Mouse (Mus musculus) MEL (cell line): ENCODE data around the gene Fscn2. TPM values are rescaled to one million over a fixed set of nuclear protein-coding genes. Genes with fewer than 3 reads are reported as not detected.

Experiments
- DNase-seq: peaks from one replicate; pipeline ENCODE4 v3.0.0; 2011; ENCODE audit warnings: low read depth, low spot score
- H3K27ac ChIP-seq: 2 replicates; pipeline ENCODE4 v1.5.1; 2012; ENCODE audit warnings: low read depth, mild to moderate bottlenecking, control low read depth, low read length, moderate library complexity; ENCODE audit not compliant: control insufficient read depth
- H3K27me3 ChIP-seq, 2 experiments: fragments of 150-350 bp in 1 of 2; sonication (generic) in 1 of 2; 2 replicates each; pipeline ENCODE4 v1.6.1; 2012; ENCODE audit warnings: low read length in 2 of 2, mild to moderate bottlenecking in 2 of 2, improper control_type of control experiment in 1 of 2, moderate library complexity in 1 of 2; ENCODE audit not compliant: insufficient read depth in 2 of 2, control insufficient read depth in 1 of 2
- H3K36me3 ChIP-seq, 2 experiments: 2 replicates each; pipeline ENCODE4 v1.6.1; 2012 to 2014; ENCODE audit warnings: low read length in 2 of 2, improper control_type of control experiment in 1 of 2, inconsistent platforms in 1 of 2, mild to moderate bottlenecking in 1 of 2; ENCODE audit not compliant: insufficient read depth in 2 of 2, control insufficient read depth in 1 of 2
- H3K4me1 ChIP-seq, 2 experiments: fragments of 150-350 bp in 1 of 2; sonication (generic) in 1 of 2; 2 replicates each; pipeline ENCODE4 v1.6.1; 2012; ENCODE audit warnings: low read length in 2 of 2, improper control_type of control experiment in 1 of 2, mild to moderate bottlenecking in 1 of 2; ENCODE audit not compliant: insufficient read depth in 2 of 2, control insufficient read depth in 1 of 2
- H3K4me3 ChIP-seq, 2 experiments: fragments of 150-350 bp in 1 of 2; sonication (generic) in 1 of 2; 2 replicates each; pipeline ENCODE4 v1.5.1; 2012; ENCODE audit warnings: low read depth in 2 of 2, low read length in 2 of 2, mild to moderate bottlenecking in 2 of 2, moderate library complexity in 2 of 2, control low read depth in 1 of 2, improper control_type of control experiment in 1 of 2; ENCODE audit not compliant: control insufficient read depth in 1 of 2, insufficient read depth in 1 of 2
- H3K79me2 ChIP-seq: 2 replicates; pipeline ENCODE4 v1.6.1; 2012; ENCODE audit warnings: mild to moderate bottlenecking, low read length, moderate library complexity; ENCODE audit not compliant: control insufficient read depth, poor library complexity, insufficient read depth
- H3K9ac ChIP-seq: 2 replicates; pipeline ENCODE4 v1.6.1; 2012; ENCODE audit warnings: low read depth, mild to moderate bottlenecking, control low read depth, low read length, moderate library complexity; ENCODE audit not compliant: control insufficient read depth, poor library complexity, severe bottlenecking
- H3K9me3 ChIP-seq: fragments of 150-350 bp; sonication (generic); replicated peaks from 2 replicates; pipeline ENCODE4 v1.6.1; 2012; ENCODE audit warnings: mild to moderate bottlenecking, low read length, improper control_type of control experiment, moderate library complexity; ENCODE audit not compliant: insufficient read depth
- CHD1 ChIP-seq: IDR thresholded peaks from 2 replicates; pipeline ENCODE4 v1.6.1; 2012; ENCODE audit warnings: low read depth, mild to moderate bottlenecking, inconsistent platforms, low read length, improper control_type of control experiment
- E2F4 ChIP-seq: IDR thresholded peaks from 2 replicates; pipeline ENCODE4 v1.6.1; 2011; ENCODE audit warnings: low read depth, low read length, improper control_type of control experiment, borderline replicate concordance
- ELF1 ChIP-seq: IDR thresholded peaks from 2 replicates; pipeline ENCODE4 v1.6.1; 2014; ENCODE audit warnings: low read depth, mild to moderate bottlenecking, inconsistent platforms, low read length, improper control_type of control experiment, moderate library complexity
- EP300 ChIP-seq, 2 experiments: IDR thresholded peaks; 2 replicates each; pipeline ENCODE4 v1.6.1; 2011; ENCODE audit warnings: improper control_type of control experiment in 2 of 2, low read length in 2 of 2, low read depth in 1 of 2, mild to moderate bottlenecking in 1 of 2
- ETS1 ChIP-seq: IDR thresholded peaks from 2 replicates; pipeline ENCODE4 v1.6.1; 2012; ENCODE audit warnings: low read depth, mild to moderate bottlenecking, inconsistent platforms, low read length, improper control_type of control experiment, moderate library complexity
- HCFC1 ChIP-seq: IDR thresholded peaks from 2 replicates; pipeline ENCODE4 v1.6.1; 2012; ENCODE audit warnings: low read depth, mild to moderate bottlenecking, inconsistent platforms, low read length, improper control_type of control experiment, moderate library complexity
- JUND ChIP-seq: IDR thresholded peaks from 2 replicates; pipeline ENCODE4 v1.6.1; 2011; ENCODE audit warnings: low read depth, mild to moderate bottlenecking, improper control_type of control experiment, low read length
- KAT2A ChIP-seq: conservative IDR thresholded peaks from 2 replicates; pipeline ENCODE4 v1.6.1; 2012; ENCODE audit warnings: low read depth, low read length, improper control_type of control experiment, inconsistent platforms
- MAX ChIP-seq: IDR thresholded peaks from 2 replicates; pipeline ENCODE4 v1.6.1; 2011; ENCODE audit warnings: low read length, improper control_type of control experiment
- MEF2A ChIP-seq: IDR thresholded peaks from 2 replicates; pipeline ENCODE4 v1.6.1; 2014; ENCODE audit warnings: low read depth, mild to moderate bottlenecking, inconsistent platforms, low read length, improper control_type of control experiment; ENCODE audit not compliant: poor library complexity, insufficient replicate concordance, severe bottlenecking; ENCODE audit errors: extremely low read depth
- MYB ChIP-seq: IDR thresholded peaks from 2 replicates; pipeline ENCODE4 v1.6.1; 2011; ENCODE audit warnings: mild to moderate bottlenecking, low read depth, low read length, improper control_type of control experiment
- NELFE ChIP-seq: IDR thresholded peaks from 2 replicates; pipeline ENCODE4 v1.6.1; 2011; ENCODE audit warnings: low read depth, low read length, improper control_type of control experiment
- POLR2AphosphoS2 ChIP-seq: IDR thresholded peaks from 2 replicates; pipeline ENCODE4 v1.6.1; 2011; ENCODE audit warnings: low read length, improper control_type of control experiment
- POLR2AphosphoS5 ChIP-seq: IDR thresholded peaks from 2 replicates; pipeline ENCODE4 v1.6.1; 2012; ENCODE audit warnings: low read depth, borderline replicate concordance, mild to moderate bottlenecking, inconsistent platforms, low read length, moderate library complexity, mixed read lengths
- RCOR1 ChIP-seq: IDR thresholded peaks from 2 replicates; pipeline ENCODE4 v1.6.1; 2012; ENCODE audit warnings: low read depth, mild to moderate bottlenecking, inconsistent platforms, low read length, improper control_type of control experiment
- SIN3A ChIP-seq: IDR thresholded peaks from 2 replicates; pipeline ENCODE4 v1.6.1; 2012; ENCODE audit warnings: low read length, improper control_type of control experiment, inconsistent platforms
- TAL1 ChIP-seq: IDR thresholded peaks from 2 replicates; pipeline ENCODE4 v1.6.1; 2012; ENCODE audit warnings: mild to moderate bottlenecking, inconsistent platforms, low read length, moderate library complexity, mixed read lengths
- TBP ChIP-seq: IDR thresholded peaks from 2 replicates; pipeline ENCODE4 v1.8.0; 2011; ENCODE audit warnings: low read depth, low read length, improper control_type of control experiment
- ZC3H11A ChIP-seq: IDR thresholded peaks from 2 replicates; pipeline ENCODE4 v1.6.1; 2012; ENCODE audit warnings: low read depth, mild to moderate bottlenecking, inconsistent platforms, low read length, improper control_type of control experiment
- ZKSCAN1 ChIP-seq: IDR thresholded peaks from 2 replicates; pipeline ENCODE4 v1.6.1; 2012; ENCODE audit warnings: low read depth, mild to moderate bottlenecking, inconsistent platforms, low read length, improper control_type of control experiment, moderate library complexity
- polyA plus RNA-seq, 2 experiments: library from polyadenylated mRNA; stranded (reverse) in 1 of 2; unstranded in 1 of 2; fragments of >175 nt in 1 of 2; fragments of >200 nt in 1 of 2; gene quantifications; 2 replicates each; pipeline versions ENCODE4 v1.2.1 to v1.2.4; 2012; ENCODE audit warnings: low replicate concordance in 2 of 2, low read depth in 1 of 2; ENCODE audit not compliant: insufficient read length in 2 of 2, insufficient read depth in 1 of 2, missing spikeins in 1 of 2
- total RNA-seq: library from RNA; depleted of rRNA; stranded (reverse); fragments of 300-350 nt; gene quantifications from 2 replicates; pipeline ENCODE4 v1.2.3, GENCODE M21; 2012

Gene Fscn2
- total and polyA plus RNA-seq, 3 experiments: 0.61 to 0.62 TPM; not detected in 1

GRCm38 (mm10) chr11:120378031-120378610 is 16.8 kb downstream of the Fscn2 start:
- H3K4me1 ChIP-seq: peaks cover 5 to 11% of the 10 kb centered on the region in 2 experiments; a peak in 3 of 4 replicates
- no peaks in the 10 kb centered on the region for H3K27me3 ChIP-seq
- no peaks in the 10 kb centered on the region for H3K9me3 ChIP-seq
- no peaks in the 10 kb centered on the region; a peak in 2 of 4 replicates for H3K36me3 ChIP-seq
- H3K4me3 ChIP-seq: peak overlapping the region; percentile 79 to 80
- peak overlapping the region; percentile 85 for H3K9ac ChIP-seq
- H3K79me2 ChIP-seq: peaks cover 11% of the 10 kb centered on the region
- peak; percentile 61 for DNase-seq
- no peak overlapping the region for H3K27ac ChIP-seq
- TF ChIP-seq ETS1: no peak
- no peak for TF ChIP-seq HCFC1
- TF ChIP-seq MEF2A: no peak
- no peak for TF ChIP-seq TBP
- no peak for TF ChIP-seq EP300 (IDR thresholded peaks at IDR 0.05; ENCODE audit: low read depth in 1 of 2, low read length in 2 of 2)
- no peak for TF ChIP-seq MAX
- TF ChIP-seq KAT2A: no peak
- TF ChIP-seq TAL1: no peak
- no peak for TF ChIP-seq POLR2AphosphoS2
- TF ChIP-seq E2F4: no peak
- no peak for TF ChIP-seq CHD1
- TF ChIP-seq POLR2AphosphoS5: no peak
- TF ChIP-seq ZKSCAN1: no peak
- TF ChIP-seq ELF1: no peak
- no peak for TF ChIP-seq NELFE
- TF ChIP-seq RCOR1: no peak
- no peak for TF ChIP-seq SIN3A
- TF ChIP-seq MYB: no peak
- TF ChIP-seq JUND: no peak
- TF ChIP-seq ZC3H11A: no peak
